Mouse (Mus musculus): Measurements from ENCODE around the gene Trabd. TPM values are rescaled to one million over a fixed set of nuclear protein-coding genes. Genes with fewer than 3 reads are reported as not detected.

Trabd gene
- total RNA-seq, 4 experiments from 2014 or later: 43.9 to 51.4 (median 45.4) TPM

GRCm38 (mm10) chr15:89076156-89076731 lies 1.3 kb downstream of the Trabd start:
- DNase-seq (ENCODE audit: low spot score): peak; percentile 35

GRCm38 (mm10) chr15:89078208-89078836 lies 3.4 kb downstream of the Trabd start:
- DNase-seq (ENCODE audit: low spot score): peak; percentile 51

- no peak for DNase-seq (ENCODE audit: low spot score)
Measured at GRCm38 (mm10) chr15:89083906-89084305, 9.0 kb downstream of the Trabd start.

GRCm38 (mm10) chr15:89084826-89085225 lies 9.9 kb downstream of the Trabd start:
- DNase-seq (ENCODE audit: low spot score): no peak

GRCm38 (mm10) chr15:89088607-89089247 lies 13.8 kb downstream of the Trabd start, which contains the start of gene Selenoo:
Selenoo (plus strand) TSS chr15:89089084.
- peak; percentile 93 for DNase-seq (ENCODE audit: low spot score)

- DNase-seq (ENCODE audit: low spot score): no peak
Measured at GRCm38 (mm10) chr15:89089248-89090051, 14.5 kb downstream of the Trabd start.

GRCm38 (mm10) chr15:89090662-89091061 lies 15.7 kb downstream of the Trabd start:
- DNase-seq (ENCODE audit: low spot score): no peak

GRCm38 (mm10) chr15:89092181-89092580 lies 17.3 kb downstream of the Trabd start:
- no peak for DNase-seq (ENCODE audit: low spot score)

- DNase-seq (ENCODE audit: low spot score): no peak
Measured at GRCm38 (mm10) chr15:89097450-89097849, 22.5 kb downstream of the Trabd start.

- no peak for DNase-seq (ENCODE audit: low spot score)
Measured at GRCm38 (mm10) chr15:89098616-89099015, 23.7 kb downstream of the Trabd start.

- no peak for DNase-seq (ENCODE audit: low spot score)
Measured at GRCm38 (mm10) chr15:89100823-89101222, 25.9 kb downstream of the Trabd start.

- no peak for DNase-seq (ENCODE audit: low spot score)
Measured at GRCm38 (mm10) chr15:89102646-89103045, 27.7 kb downstream of the Trabd start.

GRCm38 (mm10) chr15:89103921-89104320 lies 29.0 kb downstream of the Trabd start:
- DNase-seq (ENCODE audit: low spot score): no peak

- no peak for DNase-seq (ENCODE audit: low spot score)
Measured at GRCm38 (mm10) chr15:89104425-89104824, 29.5 kb downstream of the Trabd start.

- DNase-seq (ENCODE audit: low spot score): no peak
Measured at GRCm38 (mm10) chr15:89106073-89106472, 31.1 kb downstream of the Trabd start.

GRCm38 (mm10) chr15:89106976-89107375 lies 32.1 kb downstream of the Trabd start:
- DNase-seq (ENCODE audit: low spot score): no peak

GRCm38 (mm10) chr15:89110147-89110546 lies 35.2 kb downstream of the Trabd start:
- no peak for DNase-seq (ENCODE audit: low spot score)

GRCm38 (mm10) chr15:89118007-89118406 lies 43.1 kb downstream of the Trabd start:
- DNase-seq (ENCODE audit: low spot score): no peak

GRCm38 (mm10) chr15:89122649-89123366 lies 47.9 kb downstream of the Trabd start, which contains the start of gene Tubgcp6:
Tubgcp6 (minus strand) TSS chr15:89123112.
- peak; percentile 96 for DNase-seq (ENCODE audit: low spot score)

- no peak for DNase-seq (ENCODE audit: low spot score)
Measured at GRCm38 (mm10) chr15:89123595-89123994, 48.7 kb downstream of the Trabd start.

- DNase-seq (ENCODE audit: low spot score): no peak
Measured at GRCm38 (mm10) chr15:89124312-89124711, 49.4 kb downstream of the Trabd start.

All from heart, adult 8-10 months (tissue).